Mouse (Mus musculus) layer of hippocampus, adult 11-12 months (tissue): ENCODE data around the gene Mrgprg.

Source experiments
- DNase-seq: peaks from one replicate; pipeline ENCODE4 v3.0.0; 2022; ENCODE audit warnings: low spot score

The Mrgprg gene

GRCm38 (mm10) chr7:143755357-143756124 lies 11.3 kb downstream of the Mrgprg start:
- no peak for DNase-seq

- peak; percentile 62 for DNase-seq
Observed at GRCm38 (mm10) chr7:143753990-143754715, 12.6 kb downstream of the Mrgprg start.

- no peak for DNase-seq
Observed at GRCm38 (mm10) chr7:143752606-143753005, 14.2 kb downstream of the Mrgprg start.

- DNase-seq: no peak
Observed at GRCm38 (mm10) chr7:143752056-143752455, 14.7 kb downstream of the Mrgprg start.

GRCm38 (mm10) chr7:143751380-143751779 lies 15.4 kb downstream of the Mrgprg start:
- DNase-seq: no peak

- DNase-seq: no peak
Observed at GRCm38 (mm10) chr7:143749045-143749444, 17.7 kb downstream of the Mrgprg start.

GRCm38 (mm10) chr7:143748041-143748868 lies 18.5 kb downstream of the Mrgprg start:
- peak; percentile 90 for DNase-seq

- DNase-seq: no peak
Observed at GRCm38 (mm10) chr7:143740653-143741052, 26.1 kb downstream of the Mrgprg start.

- DNase-seq: peak; percentile 73
Observed at GRCm38 (mm10) chr7:143739511-143740461, 27.0 kb downstream of the Mrgprg start.

GRCm38 (mm10) chr7:143738601-143739006 lies 28.2 kb downstream of the Mrgprg start:
- no peak for DNase-seq

- DNase-seq: no peak
Observed at GRCm38 (mm10) chr7:143738194-143738593, 28.6 kb downstream of the Mrgprg start.

GRCm38 (mm10) chr7:143733746-143734145 lies 33.0 kb downstream of the Mrgprg start:
- no peak for DNase-seq

- DNase-seq: no peak
Observed at GRCm38 (mm10) chr7:143729886-143730285, 36.9 kb downstream of the Mrgprg start.

GRCm38 (mm10) chr7:143726396-143726795 lies 40.4 kb downstream of the Mrgprg start:
- DNase-seq: no peak

- no peak for DNase-seq
Observed at GRCm38 (mm10) chr7:143723841-143724240, 43.0 kb downstream of the Mrgprg start.

GRCm38 (mm10) chr7:143722646-143723045 lies 44.1 kb downstream of the Mrgprg start:
- peak; percentile 48 for DNase-seq

- no peak for DNase-seq
Observed at GRCm38 (mm10) chr7:143717811-143718210, 49.0 kb downstream of the Mrgprg start.
